Mouse (Mus musculus) left cerebral cortex, adult 18-20 months (tissue): Measurements from ENCODE around the gene Fam71e1. TPM values are rescaled to one million over a fixed set of nuclear protein-coding genes. Genes with fewer than 3 reads are reported as not detected.

Source experiments
- DNase-seq, 2 experiments: peaks; one replicate each; pipeline ENCODE4 v3.0.0; 2021 to 2022; ENCODE audit warnings: low spot score in 2 of 2, mixed read lengths in 1 of 2
- total RNA-seq, 2 experiments: library from RNA; stranded (reverse); gene quantifications; 2 replicates each; pipeline ENCODE4 v1.2.3; 2021

Gene Fam71e1
- total RNA-seq, 2 experiments from 2014 or later: 15.1 to 15.5 TPM

- DNase-seq: no peak
Observed at GRCm38 (mm10) chr7:44497361-44498055, 1.1 kb downstream of the Fam71e1 start.

DNA sequence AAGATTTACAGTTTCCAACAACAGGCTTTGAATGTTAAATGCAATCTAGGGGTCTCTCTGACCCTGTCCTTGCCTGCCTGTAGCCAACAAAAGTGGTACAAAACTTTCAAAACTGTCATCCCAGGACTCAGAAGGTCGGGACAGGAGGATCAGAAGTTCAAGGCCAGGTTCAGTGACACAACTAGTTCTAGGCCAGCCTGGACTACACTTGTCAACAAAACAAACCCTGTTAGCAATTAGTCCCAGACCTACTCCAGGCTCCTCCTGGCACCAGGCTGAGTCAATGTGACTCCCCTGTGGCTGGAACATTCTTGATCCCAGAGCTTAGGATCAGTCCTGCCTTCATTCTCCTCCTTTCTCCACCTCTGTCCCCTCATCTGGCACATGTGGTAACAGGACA, 2.5 kb downstream of the Fam71e1 start:
- no peak for DNase-seq

- DNase-seq: no peak
Observed at GRCm38 (mm10) chr7:44500046-44500445, 3.7 kb downstream of the Fam71e1 start.

- peak; percentile 79 to 90 for DNase-seq
Observed at GRCm38 (mm10) chr7:44501563-44502115, 5.3 kb downstream of the Fam71e1 start.

DNA sequence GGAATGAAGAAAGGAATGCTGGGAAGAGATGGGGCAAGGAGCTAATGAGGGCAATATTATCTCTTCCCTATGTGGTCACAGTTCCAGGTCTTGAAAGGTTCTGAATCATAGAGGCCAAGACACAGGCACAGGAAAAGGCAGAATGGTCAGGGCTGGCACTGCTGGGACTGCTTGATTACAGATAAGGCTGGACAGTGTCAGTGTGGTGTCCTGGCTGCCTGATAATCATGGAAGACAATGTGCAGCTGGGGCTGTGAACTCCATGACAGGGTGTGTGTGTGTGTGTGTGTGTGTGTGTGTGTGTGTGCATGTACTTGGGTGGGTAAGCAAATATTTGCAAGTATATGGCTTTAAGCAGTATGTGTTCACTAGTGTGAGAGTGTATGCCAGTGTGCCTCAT, 11.1 kb downstream of the Fam71e1 start:
- no peak for DNase-seq

DNA sequence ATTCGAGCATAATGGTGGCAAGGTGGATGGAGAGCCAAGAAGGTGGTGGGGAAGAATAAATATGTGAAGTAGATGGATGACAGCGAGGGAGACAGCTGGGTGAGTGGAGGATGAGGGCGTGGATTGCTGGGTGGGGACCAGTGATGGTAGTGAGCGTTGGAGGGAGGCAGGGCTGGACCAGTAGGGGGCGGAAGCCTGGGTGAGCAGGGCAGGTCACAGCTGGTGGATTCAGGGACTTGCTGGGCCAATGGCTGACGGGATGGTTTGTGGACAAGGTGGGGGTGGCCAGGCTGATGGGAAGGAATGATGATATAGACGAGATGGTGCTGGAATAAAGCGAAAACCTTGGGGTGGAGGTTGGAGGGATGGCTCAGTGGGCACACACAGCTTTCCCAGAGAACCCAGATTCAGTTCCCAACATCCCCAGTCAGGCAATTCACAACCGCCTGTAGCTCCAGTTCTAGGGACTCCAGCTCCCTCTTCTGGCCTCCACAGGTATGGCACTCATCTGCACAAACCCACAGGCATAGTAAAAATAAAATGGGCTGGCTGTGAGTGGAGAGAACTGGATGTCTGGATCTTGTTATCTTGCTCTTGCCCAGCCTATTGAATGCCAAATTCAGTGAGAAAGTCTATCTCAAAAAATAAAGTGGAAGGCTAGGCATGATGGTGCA, 23.0 kb downstream of the Fam71e1 start:
- DNase-seq: no peak

DNA sequence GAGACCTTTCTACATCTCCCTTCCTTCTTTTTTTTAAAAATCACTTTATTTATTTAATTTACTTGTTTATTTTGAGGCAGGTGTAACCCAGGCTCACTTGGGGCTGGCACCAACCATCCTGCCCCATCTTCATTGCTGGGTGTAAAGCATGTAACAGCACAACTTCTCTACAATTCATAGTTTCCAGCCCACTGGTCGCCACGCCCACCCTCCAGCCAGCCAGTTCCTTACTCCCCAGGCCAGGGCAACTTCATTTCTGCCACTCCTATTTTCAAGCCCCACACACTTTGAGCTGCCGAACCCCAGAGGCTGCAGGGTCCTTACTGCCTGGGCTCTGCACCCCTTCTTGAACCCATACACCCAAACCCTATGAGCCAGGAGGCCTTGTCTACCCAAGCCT, 24.6 kb downstream of the Fam71e1 start:
- no peak for DNase-seq

GRCm38 (mm10) chr7:44521710-44522109, 25.3 kb downstream of the Fam71e1 start:
- DNase-seq: peak in 1 of 2 experiments; percentile 51

DNA sequence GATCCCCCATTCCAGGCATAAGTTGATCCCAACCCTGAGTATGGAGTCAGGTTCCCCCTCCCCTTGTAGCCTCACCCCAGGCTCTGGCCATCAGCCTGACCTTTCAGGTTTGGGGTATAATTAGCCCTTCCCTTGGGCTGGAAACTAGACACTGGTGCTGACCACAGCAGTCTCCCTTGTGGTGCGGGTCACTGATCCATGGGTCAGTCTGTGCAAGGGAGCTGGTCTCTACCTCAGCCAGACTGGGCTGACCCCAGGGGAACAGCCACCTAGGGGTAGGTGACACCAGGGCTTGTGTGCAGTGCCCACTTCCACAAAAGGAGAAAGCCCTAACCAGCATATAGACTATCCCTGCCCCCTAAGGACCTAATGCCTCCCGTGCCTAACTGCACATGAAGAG, 26.7 kb downstream of the Fam71e1 start:
- DNase-seq: no peak

DNA sequence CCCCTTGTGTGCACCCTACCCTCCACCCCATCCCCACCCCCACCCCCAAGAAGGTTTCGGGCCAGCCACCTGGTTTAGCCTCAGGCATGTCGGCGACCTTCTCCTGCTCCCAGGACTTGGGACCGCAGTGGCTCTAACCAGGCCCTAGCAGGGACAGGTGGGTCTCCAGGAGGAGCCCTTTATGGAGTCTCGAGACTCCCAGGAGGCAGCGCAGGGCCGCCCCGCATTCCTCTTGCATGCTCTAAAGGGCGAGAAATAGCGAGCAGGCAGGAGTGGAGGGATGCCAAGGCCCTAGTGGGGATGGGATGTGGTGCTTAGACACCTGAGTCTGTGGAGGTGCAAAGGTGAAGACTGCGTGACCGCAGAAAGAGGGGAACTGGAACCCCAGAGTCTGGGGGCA, 28.1 kb downstream of the Fam71e1 start, which contains the start of gene Mybpc2:
Gene Mybpc2, minus strand, starts transcription at position 155 of the 400 bp plus-strand sequence.
- no peak for DNase-seq

DNA sequence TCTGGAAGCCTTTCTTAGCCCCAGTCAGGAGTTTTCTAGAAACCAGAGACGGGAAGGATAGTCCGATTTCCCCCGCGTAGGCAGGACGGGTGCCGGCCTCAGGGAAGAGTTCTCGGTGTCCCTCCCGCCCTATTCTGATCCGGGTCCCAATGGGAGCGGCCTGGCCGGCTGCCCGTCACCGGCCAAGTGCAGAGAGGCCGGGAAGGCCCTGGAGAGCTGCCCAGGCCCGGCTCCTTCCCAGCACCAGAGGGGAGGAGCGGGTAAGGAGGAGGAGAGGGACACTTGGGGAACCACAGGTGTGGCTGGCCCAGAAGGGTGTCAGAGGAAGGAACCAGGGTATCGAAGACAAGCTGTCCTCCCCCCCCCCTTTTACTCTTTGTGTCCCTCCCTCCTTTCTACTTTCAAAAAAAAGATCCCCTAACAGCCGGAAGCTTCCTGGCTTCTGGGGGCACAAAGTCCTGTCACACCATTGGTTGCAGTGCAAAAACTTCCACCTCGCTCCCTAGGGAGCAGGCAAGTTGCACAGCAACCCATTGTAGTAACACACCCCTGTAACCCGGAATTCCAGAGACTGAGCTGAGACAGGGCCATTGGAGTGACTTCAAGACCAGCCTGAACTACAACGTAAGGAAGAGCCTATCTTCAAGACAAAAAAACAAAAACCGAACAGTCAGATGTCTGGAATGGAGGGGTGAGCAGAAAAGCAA, 28.9 kb downstream of the Fam71e1 start:
- peak in 1 of 2 experiments; percentile 31 for DNase-seq

- no peak for DNase-seq
Observed at GRCm38 (mm10) chr7:44526414-44527154, 30.2 kb downstream of the Fam71e1 start.

DNA sequence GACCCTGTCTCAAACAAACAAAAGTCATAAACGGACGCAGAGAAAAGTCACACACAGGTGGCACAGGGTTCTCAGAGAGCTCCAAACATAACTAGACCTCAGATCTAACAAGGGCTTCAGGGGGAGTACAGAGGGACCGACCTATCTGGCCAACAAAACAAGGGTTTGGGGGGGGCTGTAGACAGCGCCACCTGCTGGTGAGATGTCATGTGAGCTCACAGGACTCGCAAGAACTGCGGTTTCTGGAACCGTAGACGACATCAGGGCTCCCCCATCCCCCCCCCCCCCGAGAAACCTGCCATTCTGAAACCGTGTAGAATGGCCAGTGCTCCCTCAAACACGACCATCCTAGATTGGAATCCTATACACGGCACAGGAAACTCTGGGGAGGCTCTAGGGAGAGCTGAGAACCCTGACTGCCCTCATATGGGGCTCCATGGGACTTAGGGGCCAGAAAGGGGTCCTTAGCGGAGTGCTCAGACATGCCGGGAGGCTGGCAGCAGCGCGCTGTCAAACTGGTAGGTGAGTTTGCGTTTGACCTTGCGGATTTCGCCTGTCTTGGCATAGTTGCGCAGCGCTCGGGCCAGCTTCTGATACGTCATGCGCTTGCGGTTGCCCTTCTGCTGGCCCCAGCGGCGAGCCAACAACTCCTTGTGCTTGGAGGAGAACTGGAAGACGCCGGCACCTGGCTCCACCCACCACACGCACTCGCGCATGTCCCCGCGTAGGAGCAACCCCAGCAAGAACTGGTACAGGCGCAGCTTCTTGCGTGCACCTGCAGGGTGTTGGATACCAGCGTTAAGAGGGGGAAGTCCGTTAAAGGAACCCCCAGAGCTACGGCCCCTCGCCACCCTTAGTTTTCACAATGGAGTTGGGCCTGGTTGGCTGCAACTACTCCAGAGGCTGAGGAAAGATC, 31.4 kb downstream of the Fam71e1 start:
- DNase-seq: peak; percentile 79 to 82

DNA sequence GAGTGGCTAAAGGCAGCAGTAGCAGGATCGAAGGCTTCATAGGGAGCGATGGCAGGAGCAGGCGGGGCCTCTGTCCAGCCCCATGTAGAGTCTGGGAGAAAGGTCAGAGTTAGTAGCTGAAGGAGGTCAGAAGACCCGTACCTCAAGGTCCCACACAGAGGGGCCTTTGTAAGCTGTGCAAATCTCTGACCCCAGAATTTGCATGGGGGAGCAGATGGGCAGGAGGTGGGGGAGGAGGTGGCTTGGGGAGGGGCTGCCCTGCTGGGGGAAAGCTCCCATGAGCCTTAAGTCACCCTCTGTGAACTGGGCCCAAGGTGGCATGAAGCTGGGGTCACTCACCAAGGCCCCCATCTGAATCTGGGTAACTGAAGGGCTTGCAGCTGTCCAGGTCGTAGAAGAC, 33.1 kb downstream of the Fam71e1 start:
- no peak for DNase-seq

- DNase-seq: no peak
Observed at GRCm38 (mm10) chr7:44530507-44530906, 34.1 kb downstream of the Fam71e1 start.

- no peak for DNase-seq
Observed at GRCm38 (mm10) chr7:44531207-44531606, 34.8 kb downstream of the Fam71e1 start.

DNA sequence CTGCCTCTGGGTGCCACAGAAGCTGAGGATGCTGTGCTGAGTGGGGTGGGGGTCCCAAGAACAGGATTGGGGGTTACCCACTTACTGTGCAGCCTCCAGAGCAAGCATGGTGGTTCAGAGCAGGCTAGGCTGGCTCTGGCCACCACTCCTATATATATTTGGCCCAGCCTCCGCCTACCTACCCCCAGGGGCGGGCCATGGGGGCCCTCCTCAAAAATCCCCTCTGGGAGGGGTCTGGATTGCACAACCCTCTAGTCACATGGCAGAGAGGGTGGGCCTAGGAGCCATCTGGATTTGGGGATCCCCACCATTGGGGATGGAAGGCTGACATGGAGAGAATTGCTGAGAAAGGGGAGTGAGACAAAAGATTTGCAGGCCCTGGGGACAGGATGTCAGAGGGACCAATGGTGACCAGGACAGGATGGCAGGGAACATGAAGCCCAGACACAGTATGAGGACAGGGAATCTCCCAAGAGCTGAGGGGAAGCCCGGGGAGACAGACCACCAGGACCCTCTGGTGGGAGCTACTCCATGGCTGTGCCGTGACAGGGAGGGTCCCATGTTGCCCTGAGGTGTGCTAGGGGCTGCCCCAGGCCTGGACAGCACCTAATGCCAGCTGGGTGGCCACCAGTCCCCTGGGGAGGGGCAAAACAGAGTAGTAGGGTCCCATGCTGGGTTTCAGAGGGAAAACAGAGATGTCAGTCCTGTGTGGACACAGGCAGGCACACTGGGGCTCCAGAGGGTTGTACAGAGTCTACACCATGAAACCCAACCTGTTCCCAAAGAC, 35.8 kb downstream of the Fam71e1 start, which contains the start of gene Spib:
Gene Spib, minus strand, starts transcription at position 126 of the 787 bp plus-strand sequence.
- no peak for DNase-seq

- no peak for DNase-seq
Observed at GRCm38 (mm10) chr7:44532918-44533745, 36.8 kb downstream of the Fam71e1 start.
